Mouse (Mus musculus): ENCODE measurements around the gene Ptpro.

DNA sequence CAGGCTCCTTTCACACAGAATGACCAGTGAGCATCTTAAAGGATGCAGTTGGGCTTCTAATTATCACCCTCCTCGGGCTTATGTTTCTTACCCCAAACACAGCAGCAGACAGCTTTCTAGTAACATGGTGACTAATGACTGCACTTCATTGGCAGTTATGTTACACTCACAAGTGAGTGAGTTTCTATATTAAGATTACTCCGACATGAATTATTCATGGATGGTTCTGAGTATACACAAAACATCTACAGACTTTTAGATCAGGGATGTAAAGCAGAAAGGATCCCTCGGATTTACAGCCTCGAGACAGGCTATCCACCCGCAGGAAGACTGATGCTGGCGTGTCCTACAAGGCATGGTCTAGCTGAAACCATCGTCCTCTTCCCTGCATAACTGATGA, 230.8 kb downstream of the Ptpro start:
- TF ChIP-seq CTCF (IDR thresholded peaks at IDR 0.05; ENCODE audit: low read depth, low read length), result no peak
- no peak for TF ChIP-seq TAL1 (conservative IDR thresholded peaks at IDR 0.05; ENCODE audit: low read depth, low read length)
- TF ChIP-seq GATA1 (IDR thresholded peaks at IDR 0.05; ENCODE audit: borderline replicate concordance, low read length), result no peak
- no peak for TF ChIP-seq POLR2AphosphoS5 (IDR thresholded peaks at IDR 0.05; ENCODE audit: insufficient replicate concordance, low read depth, low read length)
- TF ChIP-seq GATA2 (IDR thresholded peaks at IDR 0.05; ENCODE audit: borderline replicate concordance, low read depth, low read length), result no peak
